Mouse (Mus musculus): Measurements from ENCODE around the gene Gjb6.

The Gjb6 gene

DNA sequence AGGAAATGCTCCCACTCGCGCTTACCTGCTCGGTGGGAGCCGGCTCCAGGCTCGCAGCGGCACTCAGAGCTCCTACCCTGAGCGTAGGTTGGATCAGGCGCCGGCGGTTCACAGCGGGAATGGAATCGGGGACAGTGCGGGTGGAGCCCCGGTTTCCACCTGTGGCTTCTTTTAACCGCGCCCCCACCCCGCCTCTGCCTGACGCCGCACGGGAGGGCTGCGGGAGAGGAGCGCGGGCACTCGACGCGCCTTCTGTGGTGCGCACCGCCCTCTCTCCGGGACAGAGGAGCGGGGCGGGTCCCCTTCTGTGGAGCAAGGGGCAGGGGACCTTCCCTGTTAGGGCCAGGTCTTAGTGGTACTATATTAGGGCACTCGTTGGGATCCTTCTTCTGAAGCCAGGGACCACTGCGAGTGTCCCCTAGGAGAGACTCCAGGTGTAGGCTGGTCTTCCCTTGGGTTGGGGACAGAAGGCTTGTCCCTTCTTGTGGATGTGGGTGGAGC is at the start of gene Gjb6:
Gene Gjb6 (minus strand): TSS at position 451 of the 501 bp plus-strand sequence.
- DNase-seq (ENCODE audit: low read depth): no peak

GRCm38 (mm10) chr14:57165493-57165892 is 32.1 kb upstream of the Gjb6 start:
- DNase-seq (ENCODE audit: low read depth): no peak

DNA sequence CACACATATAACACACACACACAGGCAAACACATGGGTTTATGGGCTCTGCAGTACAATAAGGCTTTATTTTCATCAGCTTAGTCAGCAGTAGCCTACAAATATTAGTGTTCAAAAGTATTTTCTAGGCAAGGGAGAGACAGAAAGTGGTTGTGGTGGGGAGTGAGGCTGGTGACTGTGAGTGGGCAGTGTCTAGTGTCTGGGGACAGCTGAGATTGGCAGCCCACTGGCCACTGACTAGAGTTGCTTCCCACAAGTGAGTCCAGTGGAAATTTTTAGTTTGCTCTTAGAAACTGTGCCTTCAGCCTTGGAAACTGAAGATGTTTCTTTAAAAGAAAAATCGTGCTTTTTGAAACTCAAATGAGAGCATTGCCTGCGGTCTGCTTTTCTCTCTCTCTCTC is 28.4 kb upstream of the Gjb6 start:
- no peak for DNase-seq (ENCODE audit: low read depth)

DNA sequence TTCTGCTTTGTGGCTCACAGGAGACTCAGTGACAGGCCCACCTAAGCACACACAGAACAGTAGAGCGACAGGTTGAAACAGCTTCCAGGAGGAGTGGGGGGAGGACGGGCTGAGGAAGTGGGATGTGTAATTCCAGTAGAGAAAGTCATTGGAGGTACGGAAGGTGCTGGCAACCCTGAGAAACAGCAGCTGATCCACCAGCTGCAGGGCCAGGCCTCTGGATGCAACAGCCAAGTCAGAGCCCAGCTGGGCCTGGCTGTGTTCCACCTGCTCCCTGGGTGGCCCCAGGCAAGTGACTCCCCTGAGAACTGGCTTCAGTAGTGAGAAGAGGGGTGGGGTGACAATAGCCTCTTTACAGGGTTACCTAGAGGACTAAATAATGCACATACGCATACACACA is 27.8 kb upstream of the Gjb6 start:
- DNase-seq (ENCODE audit: low read depth): no peak

DNA sequence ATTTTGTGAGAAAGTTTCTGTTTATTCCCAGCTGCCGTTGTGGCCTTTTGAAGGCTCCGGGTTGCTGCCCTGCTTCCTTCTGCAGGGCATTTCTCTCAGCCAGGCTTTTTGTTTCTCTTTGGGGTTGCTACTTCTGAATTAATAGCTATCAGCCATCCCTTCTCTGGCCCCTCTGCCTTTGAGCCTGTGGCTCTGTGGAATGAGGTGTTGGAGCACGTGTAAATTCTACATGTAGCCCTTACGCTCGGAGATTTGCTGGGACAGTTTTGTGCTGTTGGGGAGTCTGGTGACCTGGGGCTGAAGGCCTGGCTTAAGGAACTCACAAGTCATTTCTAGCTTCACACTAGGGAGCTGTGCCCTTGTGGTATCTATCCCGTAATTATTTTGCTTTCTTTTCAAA is 21.5 kb upstream of the Gjb6 start:
- no peak for DNase-seq (ENCODE audit: low read depth)

DNA sequence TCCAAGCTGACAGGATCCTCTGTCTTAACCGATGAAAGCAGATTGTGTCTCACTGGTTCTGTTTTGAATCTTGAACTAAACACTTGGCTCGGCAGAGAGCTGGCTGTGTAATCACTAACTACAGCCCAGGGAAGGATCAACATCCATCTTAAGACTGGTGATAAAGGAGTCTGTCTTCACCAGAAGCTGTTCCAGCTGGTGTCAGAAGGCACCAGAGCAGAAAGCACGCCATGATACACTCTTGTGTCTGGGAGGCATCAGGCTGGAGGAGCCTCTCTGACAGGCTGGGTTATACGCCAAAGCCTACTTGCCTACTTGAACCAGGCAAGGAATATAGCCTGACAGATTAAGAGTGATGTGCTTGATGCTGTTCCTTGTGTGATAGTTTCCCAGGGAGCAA is 12.3 kb upstream of the Gjb6 start:
- DNase-seq (ENCODE audit: low read depth): no peak

- DNase-seq (ENCODE audit: low read depth): no peak
Observed at GRCm38 (mm10) chr14:57135265-57135664, 1.9 kb upstream of the Gjb6 start.

DNA sequence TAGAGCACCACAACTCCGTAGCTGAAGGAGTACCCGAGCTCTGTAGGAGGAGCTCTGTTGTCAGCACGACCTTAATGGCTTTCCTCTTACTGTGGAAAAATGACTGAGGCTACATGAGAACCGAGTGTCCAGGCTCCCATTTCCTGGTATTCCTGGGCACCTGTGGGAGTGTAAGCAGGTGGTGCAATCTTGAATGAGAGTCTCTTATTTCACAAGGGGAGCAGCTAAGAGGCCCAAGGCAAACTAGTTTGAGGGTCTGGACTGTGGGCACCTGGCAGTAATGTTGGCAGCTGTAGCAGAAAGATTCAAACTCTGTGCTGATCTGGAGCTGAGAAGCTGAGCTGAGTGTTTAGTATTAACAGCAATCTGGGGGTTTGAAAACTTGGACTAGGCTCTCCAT is 6.0 kb downstream of the Gjb6 start:
- no peak for DNase-seq (ENCODE audit: low read depth)

GRCm38 (mm10) chr14:57122295-57122694 is 11.1 kb downstream of the Gjb6 start:
- no peak for DNase-seq (ENCODE audit: low read depth)

DNA sequence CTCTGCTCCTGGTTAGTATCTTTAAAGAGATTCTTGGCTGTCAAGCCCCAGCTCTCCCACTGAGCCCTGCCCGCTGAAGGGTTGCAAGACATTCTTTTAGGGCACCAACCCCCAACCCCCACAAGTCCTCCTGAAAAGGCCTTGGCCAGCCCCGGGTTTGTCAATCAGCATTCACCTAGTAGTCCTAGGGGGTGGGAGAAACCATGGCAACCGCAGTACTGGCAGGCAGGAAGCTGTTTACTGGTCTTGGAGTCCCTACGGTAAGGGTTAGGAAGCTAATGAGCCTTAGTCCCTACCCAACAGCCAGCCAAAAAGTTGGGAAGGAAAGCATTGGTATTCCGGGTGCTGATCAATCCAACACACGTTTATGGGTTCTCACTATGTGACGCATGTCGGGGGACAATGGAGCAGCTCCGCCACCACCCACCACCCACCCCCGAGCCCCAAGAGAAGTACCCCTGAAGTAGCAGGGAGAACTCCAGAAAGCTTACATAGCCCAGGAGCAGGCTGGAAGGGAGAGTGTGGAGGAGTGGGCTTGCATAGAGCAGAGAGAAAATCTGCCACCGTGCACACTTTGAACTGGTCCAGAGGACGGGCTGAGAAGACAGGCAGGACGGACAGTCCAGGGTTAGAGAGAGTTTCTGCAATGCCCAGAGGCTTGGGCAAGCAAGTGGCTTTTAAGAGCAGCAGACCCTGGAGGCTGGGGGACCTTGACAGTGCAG is 17.4 kb downstream of the Gjb6 start, which contains the start of gene Gm4491:
Gene Gm4491 (minus strand): TSS at position 61 of the 722 bp plus-strand sequence.
- DNase-seq (ENCODE audit: low read depth): no peak

GRCm38 (mm10) chr14:57109194-57109593 is 24.2 kb downstream of the Gjb6 start:
- no peak for DNase-seq (ENCODE audit: low read depth)

- DNase-seq (ENCODE audit: low read depth): no peak
Observed at GRCm38 (mm10) chr14:57107916-57108315, 25.5 kb downstream of the Gjb6 start.

- no peak for DNase-seq (ENCODE audit: low read depth)
Observed at GRCm38 (mm10) chr14:57107091-57107490, 26.3 kb downstream of the Gjb6 start.

- no peak for DNase-seq (ENCODE audit: low read depth)
Observed at GRCm38 (mm10) chr14:57105721-57106120, 27.7 kb downstream of the Gjb6 start.

DNA sequence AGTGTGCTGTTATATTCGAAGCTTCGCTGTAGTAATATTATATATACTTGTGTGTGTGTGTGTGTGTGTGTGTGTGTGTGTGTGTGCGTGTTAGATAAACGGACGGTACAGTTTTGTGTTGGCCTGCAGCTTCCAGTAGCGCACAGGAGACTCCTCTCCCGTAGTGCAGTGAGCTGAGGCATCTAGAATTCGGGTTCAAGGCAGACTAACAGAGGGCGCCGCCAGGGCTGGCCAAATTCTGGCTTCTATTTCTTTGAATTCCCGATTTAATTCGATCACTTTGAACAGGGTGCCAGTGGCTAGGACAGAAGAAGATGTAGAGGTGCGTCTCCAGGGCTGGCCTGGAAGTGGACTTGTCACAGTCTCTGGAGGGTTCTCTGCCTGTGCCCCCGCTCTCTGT is 28.3 kb downstream of the Gjb6 start:
- DNase-seq (ENCODE audit: low read depth): no peak

- no peak for DNase-seq (ENCODE audit: low read depth)
Observed at GRCm38 (mm10) chr14:57104106-57105023, 29.0 kb downstream of the Gjb6 start, which contains the start of gene Gjb2. Gene Gjb2 (minus strand): TSS chr14:57104702.

DNA sequence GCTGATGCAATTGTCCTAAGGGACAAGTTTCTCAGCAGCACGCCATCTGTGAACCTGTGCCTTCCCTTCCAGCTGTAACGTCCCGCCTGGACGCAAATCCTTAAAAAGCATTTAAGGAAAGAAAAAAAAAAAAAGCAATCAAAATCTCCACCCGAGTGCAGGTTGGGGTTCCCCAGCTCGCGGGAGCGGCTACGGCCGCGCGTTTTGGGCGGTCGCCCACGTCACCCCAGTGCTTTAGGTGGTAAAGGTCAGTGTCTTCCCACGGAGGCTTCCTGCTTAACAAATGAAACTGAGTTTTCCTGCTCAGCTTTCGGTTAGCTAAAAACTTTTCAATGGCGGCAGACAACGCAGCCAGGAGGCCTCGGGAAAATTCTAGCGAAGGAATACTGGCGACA is 29.7 kb downstream of the Gjb6 start:
- no peak for DNase-seq (ENCODE audit: low read depth)

GRCm38 (mm10) chr14:57103121-57103520 is 30.3 kb downstream of the Gjb6 start:
- no peak for DNase-seq (ENCODE audit: low read depth)

- DNase-seq (ENCODE audit: low read depth): no peak
Observed at GRCm38 (mm10) chr14:57101623-57102022, 31.8 kb downstream of the Gjb6 start.

- no peak for DNase-seq (ENCODE audit: low read depth)
Observed at GRCm38 (mm10) chr14:57095855-57096254, 37.6 kb downstream of the Gjb6 start.

GRCm38 (mm10) chr14:57093029-57093428 is 40.4 kb downstream of the Gjb6 start:
- DNase-seq (ENCODE audit: low read depth): peak; percentile 49

GRCm38 (mm10) chr14:57090001-57090400 is 43.4 kb downstream of the Gjb6 start:
- no peak for DNase-seq (ENCODE audit: low read depth)

- DNase-seq (ENCODE audit: low read depth): no peak
Observed at GRCm38 (mm10) chr14:57089107-57089506, 44.3 kb downstream of the Gjb6 start.

Data from c-Kit-positive CD71-positive TER-119-negative erythroid progenitor cells, embryonic 14.5 days (primary cell).